Mouse (Mus musculus) cerebellum, adult 11 months (tissue): ENCODE results near the gene Slc25a36.

Experiments
- DNase-seq: peaks from one replicate; pipeline ENCODE4 v3.0.0; 2022

Slc25a36 gene

DNA sequence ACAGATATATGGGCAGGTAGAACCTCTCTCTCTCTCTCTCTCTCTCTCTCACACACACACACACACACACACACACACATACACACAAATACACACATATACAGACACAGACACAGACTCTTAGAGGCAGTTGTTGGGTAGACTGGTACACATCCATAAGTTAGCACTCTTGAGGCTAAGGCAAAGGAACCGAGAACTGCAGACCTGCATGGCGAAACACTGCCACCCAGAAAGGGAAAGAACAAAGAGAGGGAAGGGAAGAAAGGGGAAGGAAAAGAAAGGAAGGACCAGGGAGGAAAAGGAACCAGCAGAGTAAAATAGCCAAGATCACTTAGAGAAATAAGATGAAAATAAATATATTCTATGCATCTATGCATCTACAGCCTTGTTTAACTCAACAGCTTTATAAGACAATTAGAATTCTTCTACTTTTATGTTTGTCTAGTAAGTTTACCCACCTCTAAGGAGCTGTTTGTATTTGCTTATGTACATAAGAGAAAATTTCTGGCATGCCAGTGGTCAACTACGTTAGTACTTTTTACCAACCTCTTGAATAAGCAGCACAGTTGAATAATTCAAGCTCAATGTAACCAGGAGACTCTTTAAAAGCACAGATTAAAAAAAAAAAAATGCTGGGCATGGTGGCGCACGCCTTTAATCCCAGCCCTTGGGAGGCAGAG lies 4.3 kb downstream of the Slc25a36 start:
- DNase-seq: no peak

DNA sequence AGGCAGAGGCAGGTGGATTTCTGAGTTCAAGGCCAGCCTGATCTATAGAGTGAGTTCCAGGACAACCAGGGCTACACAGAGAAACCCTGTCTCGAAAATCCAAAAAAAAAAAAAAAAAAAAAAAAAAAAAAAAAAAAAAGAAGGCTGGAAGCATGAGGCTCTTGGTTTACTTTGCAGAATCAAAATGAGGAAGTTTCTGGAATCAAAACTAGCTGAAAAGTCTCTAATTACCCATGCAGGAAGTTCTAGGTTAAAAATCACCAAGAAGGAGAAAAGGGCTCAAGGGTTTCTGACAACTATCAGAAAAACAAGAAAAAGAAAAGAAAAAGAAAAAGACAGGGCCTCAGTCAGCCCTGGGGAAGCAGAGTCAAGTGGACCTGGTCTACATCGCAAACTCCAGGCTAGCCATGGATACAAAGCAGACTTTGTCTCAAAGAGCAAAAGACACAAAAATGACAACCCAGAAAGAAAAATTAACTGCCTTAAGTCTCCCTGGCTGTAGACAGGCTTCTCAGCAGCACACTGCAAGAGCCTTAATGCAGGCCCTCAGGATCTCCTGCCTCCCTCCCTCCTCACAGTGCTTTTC lies 5.5 kb downstream of the Slc25a36 start:
- DNase-seq: no peak

DNA sequence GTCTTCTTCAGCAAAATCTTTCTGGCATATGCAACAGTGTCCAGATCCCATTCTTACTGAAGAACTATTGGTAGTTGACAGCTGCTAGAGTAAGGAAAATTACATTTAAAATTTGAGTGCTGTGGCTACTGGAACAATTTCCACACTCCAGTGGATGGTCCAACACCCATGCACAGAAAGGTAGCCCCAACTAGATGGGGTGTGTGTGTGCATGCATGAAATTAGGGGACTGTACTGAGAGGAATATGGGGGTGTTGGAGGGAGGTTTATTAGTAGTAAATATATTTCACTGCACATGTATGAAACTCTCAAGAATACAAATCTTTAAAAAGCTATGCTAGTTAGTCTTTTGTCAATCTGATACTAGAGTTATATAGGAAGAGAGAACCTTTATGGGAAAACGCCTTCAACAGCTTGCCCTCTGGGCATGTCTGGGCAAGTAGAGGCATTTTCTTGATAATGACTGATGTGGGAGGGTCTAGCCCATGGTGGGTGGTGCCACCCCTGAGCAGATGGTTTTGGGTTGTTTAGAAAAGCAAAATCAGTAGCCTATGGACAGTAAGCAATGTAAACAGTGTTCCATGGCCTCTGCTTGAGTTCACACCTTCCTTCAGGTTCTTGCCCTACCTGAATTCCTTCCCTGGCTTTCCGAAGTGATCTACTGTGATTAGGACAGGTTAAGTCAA lies 7.4 kb downstream of the Slc25a36 start:
- no peak for DNase-seq

DNA sequence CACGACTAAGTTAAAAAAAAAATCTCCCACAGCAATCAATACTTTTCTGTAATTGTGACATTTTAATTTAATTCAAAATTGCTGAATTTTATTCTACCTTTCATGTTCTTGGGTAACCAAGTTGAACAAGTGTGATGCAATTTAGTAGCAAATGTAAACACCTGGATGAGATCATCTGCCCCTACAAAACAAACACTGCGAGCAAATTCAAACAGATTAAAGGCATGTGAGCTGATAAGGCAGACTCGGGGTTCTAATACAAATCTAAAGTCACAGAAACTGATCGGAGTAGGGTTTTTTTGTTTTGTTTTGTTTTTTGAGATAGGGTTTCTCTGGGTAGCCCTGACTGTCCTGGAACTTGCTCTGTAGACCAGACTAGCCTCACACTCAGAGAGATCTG lies 12.0 kb downstream of the Slc25a36 start:
- DNase-seq: no peak

DNA sequence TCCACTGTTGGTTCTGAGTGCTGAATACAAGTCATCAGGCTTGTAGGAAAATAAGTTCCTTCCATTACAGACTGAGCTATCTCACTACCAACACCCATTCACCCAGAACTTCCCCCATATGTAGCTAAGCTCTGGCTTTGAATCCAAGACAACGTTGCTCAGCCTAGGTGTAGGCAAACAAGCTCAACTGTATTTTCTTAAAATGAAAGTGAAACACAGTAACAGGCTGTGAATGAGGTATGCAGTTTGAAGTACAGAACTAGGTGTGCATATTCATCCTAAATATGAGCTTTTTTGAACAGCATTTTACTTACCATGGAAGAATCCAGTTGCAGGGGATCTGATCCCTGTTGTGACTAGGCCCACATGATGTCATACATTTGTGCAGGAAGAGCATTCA lies 14.8 kb downstream of the Slc25a36 start:
- no peak for DNase-seq

DNA sequence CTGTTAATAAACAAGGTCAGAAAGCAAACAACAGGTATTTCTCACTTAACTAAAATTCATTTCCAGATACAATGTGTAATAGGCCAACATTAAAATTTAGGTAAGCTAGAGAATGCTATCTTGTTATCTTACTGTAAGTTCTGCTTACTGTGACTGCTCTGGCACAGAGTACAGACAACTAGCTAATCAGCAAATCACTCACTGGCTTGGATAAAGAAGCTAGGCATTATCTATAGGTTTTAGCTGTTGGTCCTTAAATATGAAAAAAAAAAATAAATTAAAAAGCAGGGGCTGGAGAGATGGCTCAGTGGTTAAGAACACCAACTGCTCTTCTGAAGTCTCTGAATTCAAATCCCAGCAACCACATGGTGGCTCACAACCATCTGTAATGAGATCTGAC lies 23.1 kb downstream of the Slc25a36 start:
- no peak for DNase-seq

DNA sequence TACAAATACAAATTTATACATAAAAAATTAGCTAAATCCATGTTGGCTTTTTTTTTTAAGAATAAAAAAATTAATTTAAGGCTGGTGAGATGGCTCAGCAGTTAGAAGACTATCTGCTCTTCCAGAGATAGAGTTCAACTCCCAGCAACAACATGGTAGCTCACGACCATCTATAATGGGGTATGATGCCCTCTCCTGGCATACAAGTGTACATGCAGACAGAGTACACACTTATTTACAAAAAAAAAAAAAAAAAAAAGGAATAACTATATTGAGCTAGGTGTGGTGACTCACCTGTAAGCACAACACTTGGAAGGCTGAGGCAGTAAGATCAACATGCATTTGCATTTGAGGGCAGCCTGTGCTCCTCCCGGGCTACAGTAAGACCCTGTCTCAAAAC lies 26.3 kb downstream of the Slc25a36 start:
- DNase-seq: no peak

DNA sequence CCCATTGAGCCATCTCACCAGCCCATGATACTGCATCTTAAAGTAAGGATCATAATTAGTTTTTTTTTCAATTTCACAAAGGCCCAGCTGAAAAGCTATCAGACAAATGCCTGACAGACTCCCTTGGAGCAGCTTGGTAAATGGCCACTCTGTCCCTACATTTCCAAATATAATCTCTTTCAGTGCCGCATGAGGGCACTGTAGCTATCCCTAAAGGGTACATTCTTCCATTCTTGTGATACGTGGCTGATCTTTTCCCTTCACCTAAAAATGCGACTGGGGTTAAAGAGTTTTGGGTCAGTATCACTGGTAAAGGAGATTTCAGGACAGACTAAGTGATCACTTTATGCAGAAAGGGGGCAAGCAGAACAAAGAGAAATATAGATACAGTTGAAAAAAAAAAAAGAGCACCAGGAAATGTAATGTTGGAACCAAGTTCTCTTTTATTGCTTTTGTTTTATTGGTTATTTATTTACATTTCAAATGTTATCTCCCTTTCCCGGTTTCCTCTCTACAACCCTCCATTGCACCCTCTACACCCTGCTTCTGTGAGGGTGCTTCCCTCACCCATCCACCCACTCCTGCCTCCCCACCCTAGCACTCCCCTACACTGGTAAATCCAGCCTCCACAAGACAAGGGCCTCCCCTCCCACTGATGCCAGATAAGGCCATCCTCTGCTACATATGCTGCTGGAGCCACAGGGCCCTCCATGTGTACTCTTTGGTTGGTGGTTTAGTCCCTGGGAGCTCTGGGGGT lies 29.7 kb downstream of the Slc25a36 start:
- no peak for DNase-seq

DNA sequence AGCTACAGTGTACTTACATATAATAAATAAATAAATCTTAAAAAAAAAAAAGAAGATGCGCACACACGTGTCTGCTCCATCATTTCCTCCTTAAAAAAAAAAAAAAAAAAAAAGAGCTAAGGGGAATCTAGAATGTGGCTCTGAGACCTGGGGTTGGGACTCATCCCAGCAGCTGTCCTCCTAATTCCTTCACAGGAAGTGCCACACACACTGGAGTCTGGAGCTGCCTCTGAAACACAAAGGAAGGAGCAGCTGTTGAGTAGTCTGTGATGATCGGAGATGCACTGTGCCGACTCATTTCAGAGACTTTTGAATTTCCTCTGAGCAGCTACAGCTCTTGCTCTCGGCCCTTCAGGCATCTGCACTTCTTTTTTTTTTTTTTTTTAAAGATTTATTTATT lies 41.0 kb downstream of the Slc25a36 start:
- DNase-seq: no peak

DNA sequence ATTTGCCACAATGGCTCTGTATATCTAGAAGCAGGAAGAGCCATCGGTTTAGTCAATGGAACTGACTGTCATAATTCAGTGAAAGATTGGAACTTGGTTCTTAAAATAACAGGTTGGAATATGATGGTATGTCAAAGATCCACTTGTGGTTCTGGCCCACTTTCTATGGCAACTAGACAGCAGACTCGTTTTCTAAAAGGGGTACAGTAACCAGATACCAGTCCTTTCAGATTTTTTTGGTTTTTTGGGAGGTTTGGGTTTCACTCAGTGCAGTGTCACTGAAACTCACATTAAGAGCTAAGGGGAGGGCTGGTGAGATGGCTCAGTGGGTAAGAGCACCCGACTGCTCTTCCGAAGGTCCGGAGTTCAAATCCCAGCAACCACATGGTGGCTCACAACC lies 41.5 kb downstream of the Slc25a36 start:
- DNase-seq: no peak

DNA sequence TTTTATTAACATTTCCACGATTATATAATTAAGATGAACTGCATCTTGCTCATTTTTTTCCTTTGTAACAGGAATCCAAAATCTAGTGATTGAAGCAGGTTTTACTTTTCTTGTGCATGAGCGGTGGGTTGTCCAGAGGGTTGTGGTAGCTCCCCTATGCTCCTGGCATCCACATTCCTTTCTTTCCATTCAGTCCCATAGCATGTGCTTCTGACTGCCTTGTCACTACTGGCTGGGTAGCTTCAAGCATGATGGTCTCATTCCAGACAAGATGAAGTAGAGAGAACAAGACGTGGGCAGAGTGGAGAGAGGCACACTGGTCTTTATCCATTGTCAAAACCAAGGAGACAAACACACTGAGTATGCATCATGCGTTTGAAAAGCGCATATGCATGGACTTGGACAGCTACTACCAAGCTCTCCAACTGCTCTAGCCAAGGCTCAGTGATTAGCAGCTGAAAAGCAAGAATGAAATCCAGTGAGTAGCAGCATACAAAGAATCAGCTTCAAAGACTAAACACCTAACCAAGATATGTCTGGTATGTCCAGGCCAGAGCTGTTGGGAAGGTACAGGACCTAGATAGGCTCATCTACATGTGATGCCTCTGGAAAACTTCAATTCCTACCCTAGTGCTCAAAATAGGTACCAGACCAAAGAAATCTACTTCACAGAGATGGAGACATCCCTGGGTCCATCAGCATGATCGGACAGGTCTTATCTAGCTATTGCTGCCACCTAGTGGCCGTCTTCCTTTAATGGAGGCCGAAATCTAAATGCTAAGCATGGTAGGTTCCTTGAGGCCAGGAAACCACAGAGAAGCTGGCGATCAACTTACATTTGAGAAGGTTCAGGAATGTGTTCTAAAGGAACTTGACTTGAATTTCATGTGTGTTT lies 42.5 kb downstream of the Slc25a36 start:
- DNase-seq: peak; percentile 73

DNA sequence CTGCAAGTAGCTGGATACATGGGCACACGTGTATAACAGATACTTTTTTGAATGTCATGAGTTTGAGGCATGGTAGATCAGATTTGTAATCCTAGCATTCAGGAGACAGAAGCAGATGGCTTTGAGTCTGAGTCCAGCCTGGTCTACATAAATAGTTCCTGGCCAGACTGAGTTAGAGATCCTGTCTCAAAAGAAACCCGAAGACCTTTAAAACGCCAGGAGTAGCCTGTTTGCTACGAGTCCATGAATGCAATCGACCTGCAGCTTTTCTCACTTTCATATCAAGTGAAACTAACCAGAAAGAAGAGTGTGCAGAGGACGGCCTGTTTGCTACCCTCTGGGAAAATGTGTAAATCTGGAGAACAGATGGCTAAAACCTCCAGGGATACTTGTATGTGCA lies 43.2 kb downstream of the Slc25a36 start:
- DNase-seq: no peak

DNA sequence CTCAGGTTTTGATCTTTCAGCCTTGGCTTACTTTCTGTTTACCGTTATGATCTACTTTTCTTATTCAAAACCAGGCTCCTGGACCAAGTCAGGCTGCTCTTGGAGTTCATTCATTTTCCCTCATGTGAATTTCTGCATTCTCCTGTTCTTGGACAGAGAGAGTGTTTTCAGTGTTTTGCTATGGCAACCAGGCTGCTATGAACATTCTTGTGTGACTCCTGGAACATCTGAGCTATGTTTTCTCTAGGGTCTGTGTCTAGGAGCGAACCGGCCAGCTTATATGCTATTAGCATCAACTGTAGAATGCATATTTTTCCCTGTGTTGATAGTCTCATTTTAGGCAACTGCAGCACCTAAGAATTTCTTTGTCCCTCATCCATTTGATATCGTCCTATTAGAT lies 45.1 kb downstream of the Slc25a36 start:
- no peak for DNase-seq

DNA sequence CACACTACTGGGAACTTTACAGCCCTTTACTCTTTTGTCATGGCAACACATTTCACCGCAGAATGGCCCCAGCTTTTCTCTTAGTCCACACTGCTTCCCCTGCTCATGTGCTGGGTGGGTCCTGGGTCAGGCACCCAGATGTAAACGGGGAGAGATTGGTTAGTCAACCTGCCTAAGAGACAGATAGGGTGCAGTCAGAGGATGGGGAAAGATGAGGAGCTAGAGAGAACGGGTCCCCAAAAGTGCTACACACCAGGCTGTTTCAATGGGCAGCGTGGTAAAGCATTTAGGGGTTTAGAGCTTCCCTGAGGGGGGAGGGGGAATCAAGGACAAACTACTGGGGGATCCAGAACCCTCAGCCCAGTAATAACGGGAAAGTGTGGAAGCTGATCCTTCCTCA lies 45.7 kb downstream of the Slc25a36 start:
- DNase-seq: no peak

DNA sequence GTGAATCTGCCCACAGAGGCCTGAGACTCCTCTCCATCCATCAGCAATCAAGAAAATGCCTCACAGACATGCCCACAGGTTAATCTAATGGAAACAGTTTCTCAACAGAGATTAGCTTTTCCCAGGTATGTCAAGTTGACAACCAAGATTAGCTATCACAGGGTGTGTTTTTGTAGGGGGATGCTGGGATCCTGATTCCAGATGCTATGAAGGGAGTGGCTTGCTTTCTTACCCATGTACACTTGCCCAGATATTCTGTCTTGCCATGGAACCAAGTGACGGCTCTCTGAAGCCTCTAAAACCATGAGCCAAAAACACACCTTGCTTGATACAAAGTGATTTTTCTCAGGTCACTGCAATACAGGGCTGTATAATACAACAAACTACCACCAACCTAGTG lies 46.8 kb downstream of the Slc25a36 start:
- DNase-seq: no peak

DNA sequence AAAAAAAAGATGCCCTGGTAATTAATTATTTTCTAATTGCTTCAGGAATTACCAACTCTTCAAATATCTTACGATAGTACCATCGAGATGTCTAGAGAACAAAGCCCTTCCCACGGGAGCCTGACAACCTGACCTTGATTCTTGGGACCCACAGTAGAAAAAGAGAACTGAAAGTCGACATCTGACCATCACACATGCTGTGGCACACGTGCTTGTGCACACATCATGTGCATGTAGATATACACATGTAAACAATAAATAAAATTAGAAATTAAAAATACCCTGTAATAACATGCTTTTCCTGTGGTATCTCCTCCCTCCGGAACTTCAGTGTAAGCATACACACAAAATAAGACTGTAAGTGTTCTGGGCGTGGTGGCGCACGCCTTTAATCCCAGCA lies 49.3 kb downstream of the Slc25a36 start:
- no peak for DNase-seq

DNA sequence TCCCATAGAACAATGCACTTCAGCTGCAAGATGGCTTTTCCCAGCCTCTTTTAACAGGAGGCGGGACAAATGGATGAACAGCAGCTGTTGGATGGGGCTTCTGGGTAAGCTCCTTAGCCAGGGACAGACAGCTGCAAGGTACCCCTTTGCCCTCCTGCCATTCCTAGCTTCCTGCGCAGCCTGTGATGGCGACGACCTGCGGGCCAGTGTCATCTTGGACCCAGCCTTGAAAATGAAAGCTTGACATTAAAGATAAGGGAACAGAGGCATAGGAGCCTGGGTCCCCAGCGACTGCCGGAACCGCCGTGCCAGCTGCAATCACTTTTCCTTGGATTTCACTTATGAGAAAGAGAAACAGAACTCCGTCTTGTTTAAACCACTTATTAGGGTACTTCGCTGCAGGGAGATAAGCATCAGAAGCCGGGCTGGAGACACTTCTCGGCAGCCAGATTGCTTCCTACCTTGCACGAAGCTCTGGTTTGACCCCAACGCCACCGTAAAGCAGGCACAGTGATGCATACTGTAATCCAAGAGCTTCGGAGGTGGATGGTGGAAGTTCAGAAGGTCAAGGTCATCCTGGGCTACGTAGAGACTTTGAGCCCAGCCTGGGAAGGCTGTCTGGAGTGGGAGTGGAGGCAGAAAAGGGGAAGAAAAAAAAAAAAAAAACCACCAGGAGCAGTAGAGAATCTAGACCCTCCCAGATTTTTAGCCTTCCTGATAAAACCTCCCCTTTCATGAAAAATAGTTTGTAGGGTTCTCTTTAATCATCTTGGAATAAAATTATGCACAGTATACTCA lies 54.2 kb downstream of the Slc25a36 start:
- DNase-seq: no peak

DNA sequence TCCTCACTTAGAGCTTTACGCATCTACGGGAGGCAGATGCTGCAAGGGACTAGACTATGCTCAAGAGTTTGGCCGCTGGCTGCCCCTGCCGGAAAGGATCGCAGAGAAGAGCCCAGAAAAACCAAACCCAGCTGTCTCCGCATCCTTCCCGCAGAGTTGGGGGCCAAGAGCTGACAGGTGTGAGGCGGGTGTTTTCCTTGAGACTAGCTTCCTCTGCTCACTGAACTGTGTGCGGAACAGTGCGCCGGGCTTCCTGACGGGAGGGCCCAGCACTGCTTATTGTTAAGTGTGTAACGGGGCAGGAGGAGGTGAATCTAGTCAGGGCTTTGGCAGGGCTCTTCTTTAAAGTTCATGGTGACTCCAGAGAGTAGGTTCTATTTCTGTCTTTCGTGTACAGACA lies 55.1 kb downstream of the Slc25a36 start:
- no peak for DNase-seq

DNA sequence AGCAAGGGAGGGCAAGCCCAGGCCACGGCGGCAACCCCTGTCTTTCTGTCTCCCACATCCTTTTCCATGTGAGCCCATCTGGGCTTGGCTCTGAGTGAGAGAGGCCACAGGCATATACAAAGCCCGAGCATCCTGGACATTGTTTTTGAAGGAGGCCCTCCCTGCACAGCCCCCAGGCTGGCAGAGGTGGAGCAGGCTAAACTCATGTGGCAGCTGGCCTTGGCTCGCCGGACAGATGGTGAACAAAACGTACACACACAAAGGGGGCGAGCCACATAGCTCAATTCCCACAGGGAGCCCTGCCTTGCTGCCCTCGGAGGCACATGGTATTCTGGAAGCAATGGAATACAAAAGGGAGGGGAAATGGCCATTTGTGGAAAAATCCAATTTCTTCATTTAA lies 59.8 kb downstream of the Slc25a36 start:
- no peak for DNase-seq

DNA sequence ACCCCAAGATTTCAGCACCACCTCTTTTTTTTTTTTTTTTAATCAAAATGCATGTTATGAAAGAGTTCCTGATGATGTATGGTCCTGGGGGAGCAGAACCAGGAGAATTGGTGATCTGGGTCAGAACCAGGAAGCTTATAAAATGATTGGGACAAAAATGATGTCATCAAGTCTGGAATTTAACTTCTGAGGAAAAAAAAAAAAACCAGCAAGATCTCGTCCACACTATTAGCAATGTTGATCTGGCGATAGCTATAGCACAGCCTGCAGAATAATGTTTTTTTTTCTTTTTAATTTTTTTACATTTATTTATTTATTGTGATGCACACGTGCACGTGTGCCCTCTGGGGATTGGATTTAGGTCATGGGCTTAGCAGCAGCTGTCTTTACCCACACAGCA lies 64.7 kb downstream of the Slc25a36 start:
- DNase-seq: no peak

DNA sequence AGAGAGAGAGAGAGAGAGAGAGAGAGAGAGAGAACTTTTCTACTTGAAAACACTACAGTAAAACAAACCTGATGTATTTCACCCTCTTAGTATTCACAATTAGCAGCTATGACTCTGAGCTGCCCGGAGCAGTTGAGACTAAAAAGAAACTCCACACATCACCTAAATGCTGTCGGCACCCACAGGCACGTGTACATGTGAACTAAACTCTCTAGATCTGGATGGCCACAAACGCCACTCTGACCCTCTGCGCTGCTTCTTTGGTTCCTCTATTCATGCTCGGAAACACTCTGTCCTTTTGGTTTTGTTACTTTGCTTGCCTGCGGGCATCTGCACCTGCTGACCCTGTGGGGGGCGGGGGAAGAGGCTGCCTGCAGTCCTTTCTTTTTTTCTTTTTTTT lies 69.3 kb downstream of the Slc25a36 start:
- DNase-seq: no peak

DNA sequence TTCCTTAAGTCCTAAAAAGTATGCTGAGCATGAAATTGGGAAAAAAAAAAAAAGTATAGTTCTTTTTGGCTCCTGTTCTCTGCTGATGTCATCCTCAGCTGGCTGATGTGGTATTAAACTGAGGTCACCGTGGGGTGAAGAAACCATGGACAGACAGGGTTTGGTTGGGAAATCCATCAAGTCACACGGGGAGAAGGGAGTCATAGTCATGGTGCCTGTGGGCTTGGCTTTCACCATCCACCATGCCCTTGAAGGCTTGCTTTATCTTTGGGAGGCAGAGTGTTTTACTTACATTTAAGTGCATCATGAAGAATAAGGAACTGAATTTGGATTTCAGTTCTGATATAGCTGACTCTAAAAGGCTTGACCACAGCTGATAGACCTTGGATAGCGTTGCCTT lies 72.9 kb downstream of the Slc25a36 start:
- no peak for DNase-seq
